Mouse (Mus musculus): ENCODE data around the gene Kcnq1. TPM values are rescaled to one million over a fixed set of nuclear protein-coding genes. Genes with fewer than 3 reads are reported as not detected.

Kcnq1 gene
- polyA plus RNA-seq (2021), result 0.05 TPM

DNA sequence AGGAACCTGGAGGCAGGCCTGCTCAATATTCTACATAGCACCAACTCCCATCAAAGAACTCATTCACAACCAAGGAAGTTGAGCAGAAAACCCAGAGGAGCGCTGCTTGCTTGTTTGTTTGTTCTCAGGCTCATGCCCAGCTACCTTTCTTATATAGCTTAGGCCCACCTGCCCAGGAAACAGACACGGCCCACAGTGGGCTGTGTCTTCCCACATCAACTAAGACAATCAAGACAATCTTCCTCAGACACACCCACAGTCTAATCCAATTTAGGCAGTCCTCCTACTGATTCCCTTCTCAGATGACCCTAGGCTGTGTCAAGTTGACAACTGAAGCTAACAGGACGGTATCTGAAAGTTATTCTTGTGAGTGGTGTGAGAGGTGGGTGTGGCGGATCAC lies at the start of gene Kcnq1:
TSS of gene Kcnq1 (plus strand) at position 301 of the 400 bp plus-strand sequence.
- H3K27me3 ChIP-seq, result peaks cover 22% of the 10 kb centered on the region
- no peak for TF ChIP-seq CTCF (IDR thresholded peaks at IDR 0.05)
- in situ Hi-C loops (cut with MboI; ENCODE audit: low pct_unique_long_range_greater_than_20kb), result no loop called here
- CTCF ChIA-PET, result no interaction called here
- no peak for ATAC-seq
- POLR2A ChIA-PET, result no interaction called here
- no peak for DNase-seq (ENCODE audit: low read depth, low spot score)

- in situ Hi-C loops (cut with MboI; ENCODE audit: low pct_unique_long_range_greater_than_20kb), result no loop called here
- no peaks in the 10 kb centered on the region for H3K27me3 ChIP-seq
- CTCF ChIA-PET, result interaction anchor here (0.7 to 3.1 kb wide), 3 partner anchors 29 to 414 kb away, joined by 3 to 15 read pairs (median 3); no protein-coding TSS in a partner anchor
- POLR2A ChIA-PET, result interaction anchor here (1.3 kb wide), 1 partner anchor 11 kb away, joined by 6 read pairs; no protein-coding TSS in a partner anchor
- no peak for ATAC-seq
- DNase-seq (ENCODE audit: low read depth, low spot score), result no peak
- TF ChIP-seq CTCF (IDR thresholded peaks at IDR 0.05), result no peak
Observed at GRCm38 (mm10) chr7:143057023-143057422, 49.1 kb upstream of the Kcnq1 start.

GRCm38 (mm10) chr7:143057667-143058220 lies 48.4 kb upstream of the Kcnq1 start:
- DNase-seq (ENCODE audit: low read depth, low spot score) (no peak), ATAC-seq (no peak)
- CTCF ChIA-PET, result interaction anchor here (0.7 to 3.1 kb wide), 3 partner anchors 29 to 413 kb away, joined by 3 to 15 read pairs (median 3); no protein-coding TSS in a partner anchor
- TF ChIP-seq CTCF (IDR thresholded peaks at IDR 0.05), result no peak
- POLR2A ChIA-PET, result interaction anchor here (1.2 to 2.2 kb wide), 3 partner anchors 10 kb away, joined by 3 to 8 read pairs (median 6); no protein-coding TSS in a partner anchor
- H3K27me3 ChIP-seq, result no peaks in the 10 kb centered on the region
- in situ Hi-C loops (cut with MboI; ENCODE audit: low pct_unique_long_range_greater_than_20kb), result no loop called here

DNA sequence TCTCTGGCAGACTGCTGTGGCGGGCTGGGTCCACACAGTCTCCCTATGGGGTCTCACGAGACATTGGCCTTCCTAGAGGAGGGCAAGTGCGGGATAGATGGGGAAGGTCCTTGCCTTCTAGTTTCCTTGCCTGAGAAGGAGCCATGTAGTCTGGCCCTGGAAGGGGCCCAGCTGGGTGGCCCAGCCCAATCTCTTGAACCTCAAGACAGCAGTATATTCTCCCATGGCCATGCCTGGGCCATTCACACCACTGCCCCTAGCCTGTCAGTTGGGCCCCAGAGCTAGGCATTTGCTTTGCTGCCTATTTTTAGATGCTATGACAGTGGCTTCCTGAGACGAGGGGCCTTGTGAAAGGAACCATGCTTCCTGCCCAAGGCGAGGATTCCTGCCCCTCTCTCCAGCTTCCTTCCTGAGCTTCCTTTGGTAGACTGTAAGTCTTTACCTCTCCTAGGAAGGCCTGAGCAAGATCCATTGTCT lies 47.9 kb upstream of the Kcnq1 start:
- CTCF ChIA-PET, result interaction anchor here (1.3 to 3.1 kb wide), 2 partner anchors 42 to 51 kb away, joined by 4 to 15 read pairs; no protein-coding TSS in a partner anchor
- H3K27me3 ChIP-seq, result no peaks in the 10 kb centered on the region
- POLR2A ChIA-PET, result interaction anchor here (1.2 to 2.2 kb wide), 2 partner anchors 10 kb away, joined by 3 to 8 read pairs; no protein-coding TSS in a partner anchor
- ATAC-seq (no peak), DNase-seq (ENCODE audit: low read depth, low spot score) (no peak)
- no peak for TF ChIP-seq CTCF (IDR thresholded peaks at IDR 0.05)
- in situ Hi-C loops (cut with MboI; ENCODE audit: low pct_unique_long_range_greater_than_20kb), result no loop called here

DNA sequence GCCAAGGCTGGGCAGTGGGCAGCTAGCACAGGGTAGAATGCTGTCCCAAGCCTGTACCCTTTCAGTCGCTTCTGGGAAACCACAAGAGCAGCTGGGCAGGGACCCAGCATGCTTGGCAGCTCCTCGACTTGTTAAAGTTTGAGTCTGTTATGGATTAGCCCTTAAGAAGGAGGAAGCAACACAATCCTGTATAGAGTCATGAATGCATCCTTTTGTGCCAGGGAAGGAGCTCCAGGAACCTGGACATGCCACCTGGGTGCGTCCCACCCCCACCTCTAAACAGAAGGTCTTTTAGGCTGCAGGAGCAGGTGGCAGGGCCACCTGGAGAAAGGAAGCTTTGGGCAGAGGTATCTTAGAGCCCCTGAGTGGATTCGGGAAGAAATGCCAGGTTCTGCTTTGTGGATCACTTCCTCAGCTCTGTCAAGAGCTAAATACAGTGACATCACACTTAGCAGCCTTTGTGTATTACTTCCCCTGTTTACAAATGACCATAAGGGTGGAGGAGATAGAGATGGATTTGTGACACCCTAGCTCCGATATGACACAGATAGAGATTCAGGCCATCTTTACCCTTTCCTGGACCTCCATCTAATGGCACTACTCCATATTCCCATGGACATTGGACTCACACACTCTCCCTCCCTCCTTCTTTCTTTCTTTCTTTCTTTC lies 46.8 kb upstream of the Kcnq1 start:
- H3K27me3 ChIP-seq, result no peaks in the 10 kb centered on the region
- ChIA-PET POLR2A (interaction anchor here (2.2 kb wide), 1 partner anchor 9 kb away, joined by 8 read pairs; no protein-coding TSS in a partner anchor), CTCF (interaction anchor here (0.8 to 3.1 kb wide), 5 partner anchors 8 to 52 kb away, joined by 3 to 15 read pairs (median 4); no protein-coding TSS in a partner anchor)
- in situ Hi-C loops (cut with MboI; ENCODE audit: low pct_unique_long_range_greater_than_20kb), result no loop called here
- no peak for ATAC-seq
- no peak for TF ChIP-seq CTCF (IDR thresholded peaks at IDR 0.05)
- DNase-seq (ENCODE audit: low read depth, low spot score), result no peak

DNA sequence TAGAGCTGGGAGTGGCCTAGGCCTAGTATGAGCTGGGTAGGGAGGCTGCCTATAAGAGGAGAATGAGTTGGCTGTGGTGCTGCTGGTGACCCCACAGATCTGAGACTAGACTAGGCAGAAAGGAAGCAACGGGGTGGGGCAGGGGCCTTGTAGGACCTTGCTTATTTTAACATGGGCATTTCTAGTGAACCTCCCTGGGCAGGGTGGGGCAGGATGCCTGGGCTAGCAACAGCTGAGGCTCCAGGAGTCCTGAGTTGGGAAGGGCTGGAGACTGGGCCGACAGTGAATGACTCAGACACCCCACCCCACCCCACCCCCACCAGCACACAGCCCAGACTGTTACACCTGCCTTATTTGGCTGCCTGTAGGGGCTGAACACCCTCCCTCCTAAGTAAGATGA lies 43.5 kb upstream of the Kcnq1 start:
- no peak for TF ChIP-seq CTCF (IDR thresholded peaks at IDR 0.05)
- ATAC-seq (no peak), DNase-seq (ENCODE audit: low read depth, low spot score) (no peak)
- ChIA-PET CTCF (interaction anchor here (1.0 to 1.4 kb wide), 2 partner anchors 9 to 57 kb away, joined by 3 to 6 read pairs; partner anchors contain the start of gene Cd81), POLR2A (interaction anchor here (1.3 kb wide), 1 partner anchor 9 kb away, joined by 4 read pairs; no protein-coding TSS in a partner anchor)
- in situ Hi-C loops (cut with MboI; ENCODE audit: low pct_unique_long_range_greater_than_20kb), result no loop called here
- no peaks in the 10 kb centered on the region for H3K27me3 ChIP-seq

GRCm38 (mm10) chr7:143064226-143064625 lies 41.9 kb upstream of the Kcnq1 start:
- ChIA-PET CTCF (interaction anchor here (1.2 kb wide), 1 partner anchor 22 kb away, joined by 5 read pairs; no protein-coding TSS in a partner anchor), POLR2A (no interaction called here)
- in situ Hi-C loops (cut with MboI; ENCODE audit: low pct_unique_long_range_greater_than_20kb), result no loop called here
- no peak for TF ChIP-seq CTCF (IDR thresholded peaks at IDR 0.05)
- no peak for DNase-seq (ENCODE audit: low read depth, low spot score)
- no peak for ATAC-seq
- no peaks in the 10 kb centered on the region for H3K27me3 ChIP-seq

DNA sequence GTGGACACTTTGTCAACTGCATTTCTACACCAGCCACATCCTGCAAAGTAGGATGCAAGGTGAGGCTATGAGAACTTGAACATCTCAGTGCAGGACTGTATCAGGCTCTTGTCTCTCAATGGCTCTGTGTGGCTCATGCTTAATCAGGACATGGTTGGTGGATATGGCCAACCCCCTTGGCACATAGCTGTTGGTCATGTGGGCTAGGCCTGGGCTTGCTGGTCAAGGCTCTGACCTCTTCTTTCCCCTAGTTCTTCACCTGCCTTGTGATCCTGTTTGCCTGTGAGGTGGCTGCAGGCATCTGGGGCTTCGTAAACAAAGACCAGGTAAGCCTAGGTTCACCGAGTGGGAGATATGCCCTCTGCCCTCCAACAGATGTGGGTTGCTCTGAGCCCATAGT lies 40.5 kb upstream of the Kcnq1 start:
- ATAC-seq (no peak), DNase-seq (ENCODE audit: low read depth, low spot score) (no peak)
- no peak for TF ChIP-seq CTCF (IDR thresholded peaks at IDR 0.05)
- POLR2A ChIA-PET, result interaction anchor here (2.0 kb wide), 1 partner anchor 12 kb away, joined by 7 read pairs; the partner anchor contains the start of gene Cd81
- in situ Hi-C loops (cut with MboI; ENCODE audit: low pct_unique_long_range_greater_than_20kb), result no loop called here
- no peaks in the 10 kb centered on the region for H3K27me3 ChIP-seq
- CTCF ChIA-PET, result no interaction called here

GRCm38 (mm10) chr7:143067469-143067868 lies 38.7 kb upstream of the Kcnq1 start:
- no peak for TF ChIP-seq CTCF (IDR thresholded peaks at IDR 0.05)
- no peaks in the 10 kb centered on the region for H3K27me3 ChIP-seq
- ATAC-seq, result no peak
- POLR2A ChIA-PET, result interaction anchor here (0.8 to 2.2 kb wide), 3 partner anchors 8 to 60 kb away, joined by 6 to 12 read pairs (median 8); no protein-coding TSS in a partner anchor
- DNase-seq (ENCODE audit: low read depth, low spot score), result no peak
- in situ Hi-C loops (cut with MboI; ENCODE audit: low pct_unique_long_range_greater_than_20kb), result no loop called here
- CTCF ChIA-PET, result interaction anchor here (0.9 to 1.7 kb wide), 5 partner anchors 8 to 59 kb away, joined by 3 to 5 read pairs (median 4); partner anchors contain the start of gene Cd81

- no peak for TF ChIP-seq CTCF (IDR thresholded peaks at IDR 0.05)
- in situ Hi-C loops (cut with MboI; ENCODE audit: low pct_unique_long_range_greater_than_20kb), result no loop called here
- no peaks in the 10 kb centered on the region for H3K27me3 ChIP-seq
- ATAC-seq (no peak), DNase-seq (ENCODE audit: low read depth, low spot score) (no peak)
- POLR2A ChIA-PET, result interaction anchor here (0.8 to 2.2 kb wide), 4 partner anchors 9 to 60 kb away, joined by 6 to 12 read pairs (median 7); no protein-coding TSS in a partner anchor
- CTCF ChIA-PET, result interaction anchor here (0.9 to 1.7 kb wide), 4 partner anchors 9 to 55 kb away, joined by 3 to 4 read pairs (median 4); partner anchors contain the start of gene Cd81
Observed at GRCm38 (mm10) chr7:143067897-143068296, 38.3 kb upstream of the Kcnq1 start.

All from Patski (cell line).